Mouse (Mus musculus): ENCODE measurements at regions not wholly inside any gene's neighbourhood (a gene's known extent, or its start where the extent isn't known, plus 50 kb on each side); places are given as distances from the start of the nearest gene placed in this dataset.

DNA sequence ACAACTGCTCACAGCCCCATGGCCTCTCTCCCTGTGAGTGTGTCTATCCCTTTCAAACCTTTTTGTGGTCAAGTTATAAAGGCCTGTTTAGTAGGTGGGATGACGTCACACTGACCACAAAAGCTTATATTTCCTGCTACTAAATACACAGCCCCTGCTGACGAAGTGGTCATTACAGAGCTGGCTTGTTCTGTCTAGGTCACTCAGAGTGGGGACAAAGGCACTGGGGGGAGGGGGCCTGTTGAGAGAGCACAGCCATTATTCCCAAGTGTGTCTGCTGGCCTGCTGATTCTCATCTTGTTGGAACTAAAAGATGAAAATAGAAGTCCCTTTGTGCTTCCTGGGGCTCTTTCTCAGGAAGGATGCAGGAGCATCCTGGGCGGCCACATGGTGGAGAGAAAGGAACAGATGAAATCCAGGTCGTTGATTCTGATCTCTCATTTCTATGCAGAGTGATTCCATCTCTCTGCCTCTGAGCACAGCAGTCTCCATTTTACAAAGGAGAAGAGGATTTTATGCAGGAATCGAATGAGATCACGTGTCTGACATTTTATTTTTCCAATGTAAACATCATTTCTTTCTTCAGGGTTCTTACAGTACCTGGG is 255.2 kb upstream of the Tnp1 start:
- DNase-seq: no peak
- intact Hi-C loops (cut with DNase I): loop anchor here (5.0 kb wide), 1 partner anchor 159 kb away; no protein-coding TSS in a partner anchor
- no peak for TF ChIP-seq CTCF (IDR thresholded peaks at IDR 0.05)
- 0 out of 2 replicates have a peak overlapping the region, but pooled peaks have one; percentile 31 for H3K27ac ChIP-seq
- H3K4me3 ChIP-seq: no peak overlapping the region

DNA sequence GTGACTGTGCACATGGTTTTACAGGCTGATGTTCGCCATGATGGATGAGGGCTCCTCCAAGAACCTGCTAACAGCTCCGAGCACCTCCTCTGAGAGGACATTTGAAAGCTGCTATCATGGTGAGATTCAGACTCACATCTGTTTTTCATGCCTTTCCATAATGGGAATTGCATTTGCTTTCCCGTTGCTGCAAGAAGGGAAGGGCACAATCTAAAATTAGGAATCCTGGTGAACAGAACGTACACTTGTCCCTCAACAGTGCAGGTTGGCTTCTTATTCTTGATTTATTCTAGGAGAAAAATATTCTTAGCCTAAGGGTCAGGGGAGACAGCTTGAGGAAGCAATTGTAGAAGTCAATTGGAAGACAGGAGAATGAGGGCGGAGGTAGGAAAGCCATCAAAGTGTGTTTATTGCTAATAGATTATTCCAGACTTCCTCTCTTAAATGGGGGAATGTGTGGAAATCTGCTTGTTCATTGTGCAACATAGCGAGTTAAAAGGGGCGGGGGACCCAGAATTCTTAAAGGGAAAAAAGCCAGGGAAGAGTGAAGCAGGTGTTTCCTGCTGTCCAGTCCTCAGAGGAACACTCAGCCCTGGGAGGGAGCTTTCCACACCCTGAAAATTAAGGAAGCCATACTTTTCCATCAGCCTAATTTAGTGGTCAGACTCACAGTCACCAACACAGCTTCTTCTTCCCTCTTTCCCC is 253.5 kb upstream of the Tnp1 start:
- no peak for TF ChIP-seq CTCF (IDR thresholded peaks at IDR 0.05)
- H3K4me3 ChIP-seq: no peak overlapping the region
- peak overlapping the region; percentile 65 for H3K27ac ChIP-seq
- intact Hi-C loops (cut with DNase I): loop anchor here (5.0 kb wide), 1 partner anchor 222 kb away; no protein-coding TSS in a partner anchor
- no peak for DNase-seq

DNA sequence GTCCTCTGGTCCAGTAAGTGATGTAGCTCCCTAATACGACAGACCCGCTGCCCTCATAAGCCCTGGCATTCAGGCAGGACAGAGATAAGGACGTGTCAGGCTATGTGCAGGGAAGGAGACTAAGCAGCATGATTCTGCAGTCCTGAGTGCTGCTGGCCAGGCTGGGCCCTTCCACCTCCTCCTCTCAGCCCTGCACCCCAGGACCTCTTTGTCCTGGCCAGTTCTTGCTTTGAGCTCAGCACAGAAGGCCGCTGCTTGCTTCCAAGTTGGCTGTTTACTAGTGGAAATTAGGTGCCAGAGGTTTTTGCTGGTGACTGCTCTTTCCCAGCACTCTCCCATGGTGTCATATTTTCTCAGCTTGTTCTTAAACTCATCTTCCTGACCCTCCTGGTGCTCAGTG is 249.3 kb upstream of the Tnp1 start:
- Histone ChIP-seq H3K4me3 (no peak overlapping the region), H3K27ac (peak overlapping the region; percentile 75)
- peak; percentile 85 for DNase-seq
- TF ChIP-seq CTCF (IDR thresholded peaks at IDR 0.05): no peak
- intact Hi-C loops (cut with DNase I): loop anchor here (2.0 to 5.0 kb wide), 2 partner anchors 28 to 218 kb away; no protein-coding TSS in a partner anchor

DNA sequence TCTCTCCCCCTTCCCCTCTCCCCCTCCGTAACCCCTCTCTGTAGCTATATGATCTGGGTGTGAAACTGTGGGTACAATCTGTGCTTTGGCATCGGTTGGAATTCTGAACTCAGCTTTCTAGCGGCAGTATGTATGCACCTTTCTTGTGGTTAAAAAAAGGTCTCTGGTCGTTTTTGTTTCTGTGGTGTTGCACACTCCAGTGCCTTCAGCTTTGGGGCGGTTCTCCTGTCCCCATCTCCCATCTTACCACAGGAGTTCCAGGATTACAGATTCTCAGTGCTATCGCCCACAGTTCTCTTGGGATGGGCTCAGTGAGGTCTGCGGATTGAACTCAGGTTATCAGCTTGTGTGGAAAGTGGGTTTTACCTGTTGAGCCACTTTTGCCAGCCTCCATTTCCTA is 248.5 kb upstream of the Tnp1 start:
- no peak for TF ChIP-seq CTCF (IDR thresholded peaks at IDR 0.05)
- Histone ChIP-seq H3K4me3 (no peak overlapping the region), H3K27ac (peak overlapping the region; percentile 75; the same call in 1 of the 2 replicates)
- no peak for DNase-seq
- intact Hi-C loops (cut with DNase I): loop anchor here (2.0 kb wide), 1 partner anchor 27 kb away; no protein-coding TSS in a partner anchor

DNA sequence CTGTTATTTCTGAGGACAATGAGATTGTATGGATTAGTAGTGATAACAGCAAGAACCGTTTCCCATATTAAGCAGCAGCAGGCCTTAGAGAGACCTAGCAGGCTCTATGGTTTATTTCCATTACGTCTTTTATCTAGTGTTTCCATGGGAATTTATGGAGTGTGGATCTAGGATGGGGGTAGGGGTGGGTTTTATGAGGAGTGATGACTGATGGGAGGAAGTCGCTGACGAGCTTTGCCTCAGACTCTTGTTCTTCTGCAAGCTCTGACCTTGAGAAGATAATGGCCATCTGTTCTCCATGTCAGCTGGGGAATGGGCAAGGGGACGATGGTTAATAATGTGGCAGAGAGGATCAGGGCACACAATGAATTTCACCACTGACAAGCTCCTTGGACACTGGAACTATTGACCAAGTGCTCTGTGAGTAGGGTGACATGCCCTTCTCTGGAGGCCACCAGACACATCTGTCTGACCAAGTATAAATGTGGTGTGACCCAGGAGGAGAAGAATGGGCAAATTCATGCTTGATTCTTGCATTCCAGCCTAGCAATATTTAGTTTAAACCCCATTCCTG is 243.9 kb upstream of the Tnp1 start:
- no peak for DNase-seq
- TF ChIP-seq CTCF (IDR thresholded peaks at IDR 0.05): no peak
- intact Hi-C loops (cut with DNase I): no loop called here
- no peak overlapping the region for H3K4me3 ChIP-seq
- H3K27ac ChIP-seq: no peak overlapping the region

DNA sequence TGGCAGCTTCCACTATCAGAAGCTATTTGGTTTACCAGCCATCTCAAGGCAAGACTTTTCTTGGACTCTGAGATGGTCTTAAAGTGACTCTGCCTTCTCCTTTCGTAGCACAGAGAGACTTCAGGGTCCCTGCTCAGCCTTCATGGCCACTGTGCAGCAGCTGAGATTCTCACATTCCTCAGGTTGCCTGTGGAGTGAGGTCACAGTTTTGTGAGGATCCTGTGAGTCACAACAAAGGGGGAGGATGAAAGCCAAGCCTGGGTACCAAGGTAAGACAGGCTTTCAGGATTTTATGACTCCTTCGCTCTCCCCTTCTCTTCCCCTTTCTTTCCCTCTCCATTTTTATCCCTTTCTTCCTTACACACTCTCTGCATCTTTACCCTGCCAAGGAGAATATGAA is 241.6 kb upstream of the Tnp1 start:
- intact Hi-C loops (cut with DNase I): no loop called here
- Histone ChIP-seq H3K4me3 (no peak overlapping the region), H3K27ac (no peak overlapping the region)
- no peak for DNase-seq
- no peak for TF ChIP-seq CTCF (IDR thresholded peaks at IDR 0.05)

DNA sequence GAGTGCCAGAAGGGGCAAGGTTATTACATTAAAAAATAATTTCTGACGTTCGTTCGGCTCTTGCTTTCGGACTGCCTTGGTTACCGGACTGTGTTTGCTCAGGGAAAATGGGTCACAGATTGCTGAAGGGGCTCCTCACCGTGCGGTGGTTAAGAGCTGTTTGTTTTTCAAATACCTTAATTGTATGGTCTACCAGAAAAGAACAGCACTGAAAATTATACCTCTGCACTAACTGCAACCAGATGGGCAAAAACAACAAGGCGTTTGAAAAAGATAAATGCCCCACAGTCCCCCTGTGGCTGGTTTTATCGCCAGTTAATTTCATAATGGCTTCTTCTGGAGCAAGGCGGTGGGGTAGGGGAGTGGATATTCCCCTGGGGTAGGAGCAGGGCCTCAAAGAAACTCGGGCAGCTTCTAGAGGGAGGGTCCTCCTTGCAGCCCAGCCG is 236.2 kb upstream of the Tnp1 start:
- Histone ChIP-seq H3K4me3 (no peak overlapping the region), H3K27ac (no peak overlapping the region)
- intact Hi-C loops (cut with DNase I): no loop called here
- no peak for TF ChIP-seq CTCF (IDR thresholded peaks at IDR 0.05)
- DNase-seq: no peak

DNA sequence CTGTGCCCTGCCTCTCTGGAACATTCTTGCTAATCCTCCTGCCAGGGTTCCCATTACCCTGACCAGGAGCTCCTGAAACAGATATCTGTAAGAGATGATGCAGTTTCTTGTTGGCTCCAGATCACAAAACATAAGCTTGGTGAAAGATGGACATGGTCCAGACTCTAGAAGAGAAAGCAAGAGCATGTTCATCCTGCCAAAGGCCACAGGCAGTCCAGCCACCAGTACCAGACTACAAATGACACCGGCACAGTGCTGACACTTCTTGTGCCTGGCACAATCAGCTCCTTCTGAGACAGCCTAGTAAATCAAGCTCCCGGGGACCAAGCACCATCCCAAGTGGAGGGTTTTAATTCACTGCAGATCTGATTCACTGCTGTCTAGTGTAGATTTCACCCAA is 228.3 kb upstream of the Tnp1 start:
- intact Hi-C loops (cut with DNase I): no loop called here
- no peak for TF ChIP-seq CTCF (IDR thresholded peaks at IDR 0.05)
- Histone ChIP-seq H3K27ac (peak overlapping the region; percentile 69), H3K4me3 (no peak overlapping the region)
- peak; percentile 57 for DNase-seq

DNA sequence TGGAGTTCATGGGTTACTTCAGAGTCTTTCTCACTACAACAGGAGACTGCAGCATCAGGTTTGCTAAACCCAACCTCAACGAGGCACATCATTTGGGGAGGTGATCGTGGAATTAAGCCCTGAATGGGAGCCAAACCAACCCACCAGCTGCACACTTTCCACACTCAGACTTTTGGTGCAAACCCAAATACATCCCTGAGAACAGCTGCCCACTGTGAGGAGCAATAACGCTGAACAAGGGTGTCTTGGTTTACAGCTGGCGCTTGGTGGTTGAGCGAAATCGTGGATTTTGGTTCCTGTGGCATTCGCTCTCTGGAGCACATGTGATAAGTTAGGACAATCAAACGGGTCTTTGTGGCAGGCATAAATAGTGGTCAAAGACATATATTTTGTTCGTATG is 226.6 kb upstream of the Tnp1 start:
- no peak for DNase-seq
- Histone ChIP-seq H3K4me3 (no peak overlapping the region), H3K27ac (no peak overlapping the region)
- no peak for TF ChIP-seq CTCF (IDR thresholded peaks at IDR 0.05)
- intact Hi-C loops (cut with DNase I): no loop called here

DNA sequence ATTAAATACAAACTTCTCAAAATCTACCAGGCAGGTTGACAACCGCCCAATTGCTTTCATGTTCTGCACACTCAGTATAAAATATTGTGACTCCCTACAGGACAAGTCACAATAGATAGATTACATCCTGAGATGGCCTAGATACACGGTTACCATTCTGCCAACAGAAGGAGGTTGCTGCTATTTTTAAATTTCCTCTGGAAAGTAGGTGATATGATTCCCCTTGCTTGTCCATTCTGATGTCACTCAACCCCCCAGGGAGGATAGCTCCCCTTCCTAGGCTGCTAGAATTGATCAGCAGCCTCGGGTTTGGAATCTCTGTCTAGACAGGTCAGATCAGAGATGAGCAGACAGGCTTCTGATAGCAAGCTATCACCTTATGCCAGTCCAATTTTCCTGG is 221.2 kb upstream of the Tnp1 start:
- peak; percentile 42 for DNase-seq
- no peak overlapping the region for H3K4me3 ChIP-seq
- peak overlapping the region; percentile 84 for H3K27ac ChIP-seq
- intact Hi-C loops (cut with DNase I): loop anchor here (2.0 to 10.0 kb wide), 3 partner anchors 28 to 202 kb away; no protein-coding TSS in a partner anchor
- no peak for TF ChIP-seq CTCF (IDR thresholded peaks at IDR 0.05)

DNA sequence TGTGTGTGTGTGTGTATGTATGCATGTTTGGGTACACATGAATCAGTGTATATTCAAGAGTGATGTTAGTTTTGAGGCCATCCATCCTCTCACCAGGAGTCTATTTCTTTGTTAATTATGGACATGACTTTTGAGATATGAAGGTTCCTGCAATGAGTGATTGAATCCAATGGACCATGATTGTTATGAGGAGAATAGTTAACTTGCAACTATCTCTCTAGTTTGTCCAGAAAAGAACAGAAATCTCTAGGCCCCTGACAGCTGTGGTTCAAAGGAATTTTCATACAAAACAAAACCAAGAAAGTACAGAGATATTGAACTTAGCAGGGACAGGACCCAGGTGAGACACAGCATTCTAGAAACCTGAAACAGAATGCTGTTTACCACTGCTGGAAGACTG is 217.9 kb upstream of the Tnp1 start:
- intact Hi-C loops (cut with DNase I): loop anchor here (10.0 kb wide), 1 partner anchor 199 kb away; no protein-coding TSS in a partner anchor

DNA sequence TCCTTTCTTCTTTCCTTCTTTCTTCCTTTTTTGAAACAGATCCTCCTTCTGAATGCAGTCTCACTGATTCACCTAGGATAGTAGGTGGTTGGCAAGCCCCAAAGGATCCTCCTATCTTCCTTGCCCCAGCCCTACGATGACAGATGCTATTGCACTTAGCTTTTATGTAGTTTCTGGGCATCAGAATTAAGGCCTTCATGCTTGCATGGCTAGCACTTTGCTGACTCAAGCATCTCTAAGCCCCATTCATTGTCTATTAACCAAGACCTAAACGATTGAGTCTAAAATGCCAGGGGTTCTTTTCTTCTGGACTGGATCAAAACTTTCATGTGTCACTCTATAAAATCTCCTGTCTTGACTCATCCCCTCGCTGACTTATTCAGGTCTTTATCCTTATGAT is 217.3 kb upstream of the Tnp1 start:
- DNase-seq: no peak
- Histone ChIP-seq H3K4me3 (no peak overlapping the region), H3K27ac (no peak overlapping the region)
- intact Hi-C loops (cut with DNase I): loop anchor here (10.0 kb wide), 1 partner anchor 198 kb away; no protein-coding TSS in a partner anchor
- no peak for TF ChIP-seq CTCF (IDR thresholded peaks at IDR 0.05)

More for the DNA sequence above, 217.9 kb upstream of the Tnp1 start:
- no peak overlapping the region for H3K4me3 ChIP-seq
- no peak overlapping the region for H3K27ac ChIP-seq
- DNase-seq: no peak
- no peak for TF ChIP-seq CTCF (IDR thresholded peaks at IDR 0.05)

DNA sequence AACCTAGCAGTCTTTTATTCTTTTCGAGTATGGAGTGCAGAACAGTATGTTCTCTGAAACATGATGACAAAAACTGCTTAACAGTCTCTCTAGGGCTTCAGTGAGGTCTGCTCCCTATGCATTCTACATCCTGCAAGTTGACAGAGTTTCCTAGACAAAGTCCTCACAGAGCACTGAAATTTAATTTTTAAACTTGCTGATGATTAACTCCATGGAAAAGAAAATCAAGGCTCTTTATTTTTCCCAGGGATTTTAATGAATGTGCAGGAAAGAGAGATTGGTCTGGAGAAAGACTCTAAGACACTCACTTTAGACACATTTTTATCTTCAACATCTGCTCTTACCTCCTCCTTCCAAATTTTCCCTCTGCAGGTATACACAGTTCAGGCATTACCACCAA is 214.9 kb upstream of the Tnp1 start:
- no peak for DNase-seq
- H3K4me3 ChIP-seq: no peak overlapping the region
- H3K27ac ChIP-seq: no peak overlapping the region
- TF ChIP-seq CTCF (IDR thresholded peaks at IDR 0.05): no peak
- intact Hi-C loops (cut with DNase I): loop anchor here (10.0 kb wide), 1 partner anchor 196 kb away; no protein-coding TSS in a partner anchor

Data from gastrocnemius, adult 2 months (tissue).